Mouse (Mus musculus): ENCODE results near the gene Hbq1b. TPM values are rescaled to one million over a fixed set of nuclear protein-coding genes. Genes with fewer than 3 reads are reported as not detected.

Gene Hbq1b
- polyA plus RNA-seq, 1 experiment: 1.8 TPM

DNA sequence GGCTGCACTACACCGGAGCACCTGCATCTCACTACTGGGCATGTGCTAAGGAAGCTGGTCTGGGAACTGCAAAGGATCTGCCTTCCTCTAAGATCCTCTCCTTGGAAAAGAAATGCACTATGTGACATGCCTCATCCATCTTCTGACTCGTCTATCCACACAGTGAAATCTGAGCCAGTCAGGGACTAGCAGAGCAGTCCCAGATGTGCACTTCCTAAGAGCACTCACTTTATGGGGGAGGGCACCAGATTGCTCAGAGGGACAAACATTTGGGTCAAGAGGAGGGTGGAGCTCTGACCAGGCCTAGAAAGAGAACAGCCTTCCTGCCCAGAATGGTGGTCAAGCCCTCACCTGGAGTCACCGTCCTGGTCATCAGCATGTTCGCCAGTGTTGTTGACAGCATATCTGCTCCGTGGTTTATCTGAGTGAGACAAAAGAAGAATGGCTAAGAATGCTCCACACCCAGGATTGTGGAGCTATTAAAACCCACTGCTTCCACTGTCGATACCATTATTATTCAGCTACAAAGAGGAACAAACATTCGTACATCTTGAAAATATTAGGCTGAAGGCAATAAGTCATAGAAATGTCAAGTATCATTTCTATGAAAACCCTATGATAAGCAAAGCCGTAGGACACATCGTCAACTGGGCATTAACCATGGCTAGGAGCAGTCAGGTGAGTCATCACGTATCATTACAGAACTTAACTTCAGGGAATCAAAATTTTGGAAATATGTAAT, 23.9 kb upstream of the Hbq1b start:
- WGBS: 92% methylated on average over 10 of the region's 10 CpGs
- no peaks in the 10 kb centered on the region for H3K27me3 ChIP-seq (ENCODE audit: control insufficient read depth, insufficient read depth, low read length)
- H3K27ac ChIP-seq (ENCODE audit: insufficient read depth, low read length): no peak overlapping the region
- no peak for DNase-seq
- no peak overlapping the region for H3K4me3 ChIP-seq (replicated peaks; ENCODE audit: insufficient read depth, low read depth, low read length)
- H3K4me1 ChIP-seq (ENCODE audit: control insufficient read depth, insufficient read depth, low read length): no peaks in the 10 kb centered on the region
- TF ChIP-seq POLR2A (IDR thresholded peaks at IDR 0.05; ENCODE audit: borderline replicate concordance, insufficient read depth, low read length) (no peak), CTCF (IDR thresholded peaks at IDR 0.05; ENCODE audit: borderline replicate concordance, insufficient read depth, low read depth, low read length) (no peak)

DNA sequence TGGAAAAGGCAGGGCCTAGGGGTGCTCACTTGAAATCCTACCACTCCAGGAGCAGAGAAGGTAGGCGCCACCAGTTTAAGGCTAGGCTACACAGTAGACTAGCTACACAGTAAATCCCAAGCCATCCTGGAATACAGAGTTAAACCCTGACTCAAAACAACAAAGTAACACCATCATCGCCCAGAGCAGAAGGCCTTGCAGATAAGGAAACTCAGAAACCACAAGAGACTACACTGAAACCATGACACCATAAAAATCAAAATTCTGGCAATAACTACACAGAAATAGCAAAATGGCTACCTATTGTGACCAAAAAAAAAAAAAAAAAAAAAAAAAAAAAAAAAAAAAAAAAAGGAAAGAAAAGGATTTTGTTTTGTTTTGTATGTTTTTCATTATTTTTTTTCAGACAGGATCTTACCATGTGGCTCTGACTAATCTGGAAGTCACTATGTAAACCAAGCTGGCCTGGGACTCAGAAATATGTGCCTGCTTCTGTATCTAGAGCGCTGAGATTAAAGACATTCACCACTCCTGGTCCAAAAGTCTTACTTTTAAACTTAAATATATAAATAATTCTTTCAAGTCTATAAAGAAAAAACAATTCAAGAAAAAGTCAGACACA, 21.5 kb upstream of the Hbq1b start:
- Histone ChIP-seq H3K27ac (ENCODE audit: insufficient read depth, low read length) (no peak overlapping the region), H3K27me3 (ENCODE audit: control insufficient read depth, insufficient read depth, low read length) (no peaks in the 10 kb centered on the region), H3K4me1 (ENCODE audit: control insufficient read depth, insufficient read depth, low read length) (no peaks in the 10 kb centered on the region), H3K4me3 (replicated peaks; ENCODE audit: insufficient read depth, low read depth, low read length) (no peak overlapping the region)
- TF ChIP-seq POLR2A (IDR thresholded peaks at IDR 0.05; ENCODE audit: borderline replicate concordance, insufficient read depth, low read length): no peak
- no peak for TF ChIP-seq CTCF (IDR thresholded peaks at IDR 0.05; ENCODE audit: borderline replicate concordance, insufficient read depth, low read depth, low read length)
- no peak for DNase-seq
- WGBS: 95% methylated on average over 3 of the region's 3 CpGs

- no peaks in the 10 kb centered on the region for H3K27me3 ChIP-seq (ENCODE audit: control insufficient read depth, insufficient read depth, low read length)
- WGBS: 89% methylated on average over 6 of the region's 6 CpGs
- no peak overlapping the region for H3K27ac ChIP-seq (ENCODE audit: insufficient read depth, low read length)
- no peak for DNase-seq
- H3K4me3 ChIP-seq (replicated peaks; ENCODE audit: insufficient read depth, low read depth, low read length): no peak overlapping the region
- no peaks in the 10 kb centered on the region for H3K4me1 ChIP-seq (ENCODE audit: control insufficient read depth, insufficient read depth, low read length)
- TF ChIP-seq CTCF (IDR thresholded peaks at IDR 0.05; ENCODE audit: borderline replicate concordance, insufficient read depth, low read depth, low read length): no peak
- TF ChIP-seq POLR2A (IDR thresholded peaks at IDR 0.05; ENCODE audit: borderline replicate concordance, insufficient read depth, low read length): no peak
These were observed 20.6 kb upstream of the Hbq1b start for GRCm38 (mm10) chr11:32266194-32266593.

DNA sequence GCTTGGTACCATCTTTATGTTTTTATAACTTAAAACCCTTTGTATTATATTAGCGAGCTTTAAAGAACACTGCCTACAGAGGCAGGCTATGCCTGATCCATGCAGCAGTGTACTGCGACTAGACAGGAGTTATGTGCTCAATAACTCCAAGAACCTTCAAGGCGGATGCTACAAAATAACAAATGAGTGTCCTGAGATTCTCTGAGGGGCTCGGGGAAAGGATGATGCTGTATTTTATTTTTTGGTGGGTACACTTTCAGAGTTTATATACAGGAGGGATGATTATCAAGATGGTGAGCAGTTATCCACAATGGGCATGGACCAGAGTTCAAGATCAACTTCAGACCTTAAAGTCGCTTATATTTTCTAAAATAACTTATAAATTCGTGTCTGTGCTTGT, 20.0 kb upstream of the Hbq1b start:
- 16% methylated on average over 6 of the region's 6 CpGs for WGBS
- Histone ChIP-seq H3K27ac (ENCODE audit: insufficient read depth, low read length) (peak overlapping the region; percentile 96), H3K4me1 (ENCODE audit: control insufficient read depth, insufficient read depth, low read length) (no peaks in the 10 kb centered on the region), H3K27me3 (ENCODE audit: control insufficient read depth, insufficient read depth, low read length) (no peaks in the 10 kb centered on the region), H3K4me3 (replicated peaks; ENCODE audit: insufficient read depth, low read depth, low read length) (peak overlapping the region; percentile 98)
- no peak for TF ChIP-seq CTCF (IDR thresholded peaks at IDR 0.05; ENCODE audit: borderline replicate concordance, insufficient read depth, low read depth, low read length)
- no peak for TF ChIP-seq POLR2A (IDR thresholded peaks at IDR 0.05; ENCODE audit: borderline replicate concordance, insufficient read depth, low read length)
- DNase-seq: no peak

GRCm38 (mm10) chr11:32267188-32267884, 19.4 kb upstream of the Hbq1b start, which contains the start of gene Nprl3:
Gene Nprl3 (minus strand): TSS chr11:32267707.
- DNase-seq: peak; percentile 96
- under 1% methylated on average over 54 of the region's 54 CpGs for WGBS
- peak; percentile 95 for TF ChIP-seq POLR2A (IDR thresholded peaks at IDR 0.05; ENCODE audit: borderline replicate concordance, insufficient read depth, low read length)
- TF ChIP-seq CTCF (IDR thresholded peaks at IDR 0.05; ENCODE audit: borderline replicate concordance, insufficient read depth, low read depth, low read length): no peak

DNA sequence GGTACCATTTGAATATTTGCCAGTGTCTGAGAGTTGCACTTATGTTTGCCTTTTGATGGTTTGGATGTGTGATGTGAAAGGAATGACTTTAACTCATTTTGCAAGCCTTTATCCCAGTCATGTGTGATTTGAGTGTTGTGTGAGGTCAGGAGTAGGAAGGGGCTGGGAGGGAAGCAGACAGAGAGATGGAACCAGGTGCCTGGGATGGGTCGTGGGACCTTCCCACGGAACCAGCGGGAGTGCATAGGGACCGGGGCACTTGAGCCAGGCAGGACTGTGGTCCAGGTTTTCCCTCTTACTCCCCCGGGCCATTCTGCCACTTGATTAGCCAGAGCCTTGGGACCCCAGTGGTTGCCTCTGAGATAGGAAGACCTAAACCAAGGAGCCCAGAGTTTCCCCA, 18.8 kb upstream of the Hbq1b start:
- 16% methylated on average over 5 of the region's 5 CpGs for WGBS
- no peaks in the 10 kb centered on the region for H3K4me1 ChIP-seq (ENCODE audit: control insufficient read depth, insufficient read depth, low read length)
- H3K27ac ChIP-seq (ENCODE audit: insufficient read depth, low read length): no peak overlapping the region
- no peaks in the 10 kb centered on the region for H3K27me3 ChIP-seq (ENCODE audit: control insufficient read depth, insufficient read depth, low read length)
- H3K4me3 ChIP-seq (replicated peaks; ENCODE audit: insufficient read depth, low read depth, low read length): peak overlapping the region; percentile 98
- peak; percentile 18 to 29 for DNase-seq
- no peak for TF ChIP-seq POLR2A (IDR thresholded peaks at IDR 0.05; ENCODE audit: borderline replicate concordance, insufficient read depth, low read length)

More at GRCm38 (mm10) chr11:32267188-32267884, 19.4 kb upstream of the Hbq1b start, which contains the start of gene Nprl3:
- Histone ChIP-seq H3K4me1 (ENCODE audit: control insufficient read depth, insufficient read depth, low read length) (no peaks in the 10 kb centered on the region), H3K4me3 (replicated peaks; ENCODE audit: insufficient read depth, low read depth, low read length) (peak within 1 kb of the TSS; percentile 98), H3K27me3 (ENCODE audit: control insufficient read depth, insufficient read depth, low read length) (no peaks in the 10 kb centered on the region), H3K27ac (ENCODE audit: insufficient read depth, low read length) (peak within 1 kb of the TSS; percentile 96)

- no peaks in the 10 kb centered on the region for H3K4me1 ChIP-seq (ENCODE audit: control insufficient read depth, insufficient read depth, low read length)
- no peak overlapping the region for H3K27ac ChIP-seq (ENCODE audit: insufficient read depth, low read length)
- H3K27me3 ChIP-seq (ENCODE audit: control insufficient read depth, insufficient read depth, low read length): no peaks in the 10 kb centered on the region
- TF ChIP-seq CTCF (IDR thresholded peaks at IDR 0.05; ENCODE audit: borderline replicate concordance, insufficient read depth, low read depth, low read length) (no peak), POLR2A (IDR thresholded peaks at IDR 0.05; ENCODE audit: borderline replicate concordance, insufficient read depth, low read length) (no peak)
- H3K4me3 ChIP-seq (replicated peaks; ENCODE audit: insufficient read depth, low read depth, low read length): no peak overlapping the region
- 85% methylated on average over 5 of the region's 5 CpGs for WGBS
- DNase-seq: no peak
These were observed 17.8 kb upstream of the Hbq1b start for GRCm38 (mm10) chr11:32268952-32269351.

Data from cerebellum, adult 2 months (tissue).